Mouse (Mus musculus): ENCODE results near the gene Mecp2. TPM values are rescaled to one million over a fixed set of nuclear protein-coding genes. Genes with fewer than 3 reads are reported as not detected.
"Not testable (repeated sequence)": the region's sequence is repeated elsewhere in the genome, so short reads cannot be mapped to it uniquely, and the experiment has no call there.

Mecp2 gene
- polyA plus RNA-seq (2016; fragmentation: Nextera tagmentation; extraction: Ambion mirVana), result 12.4 and 15.7 TPM in 2 replicates

DNA sequence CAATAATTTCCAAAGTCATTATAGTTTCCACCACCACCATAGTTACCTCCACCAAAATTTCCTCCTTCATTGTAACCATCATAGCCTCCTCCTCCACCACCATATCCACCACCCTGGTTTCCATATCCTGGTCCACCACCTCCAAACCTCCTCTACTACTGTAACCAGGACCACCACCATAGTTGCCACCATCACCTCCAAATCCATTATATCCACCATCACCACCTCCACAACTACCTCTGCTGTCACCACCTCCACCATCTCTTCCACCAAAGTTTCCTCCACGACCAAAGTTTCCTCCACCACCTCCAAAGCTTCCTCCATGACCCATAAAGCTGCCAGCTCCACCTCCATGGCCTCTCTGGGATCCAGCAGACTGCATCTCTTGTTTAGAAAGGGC is at the start of gene Mecp2:
TSS of gene Mecp2 (minus strand) at position 101 of the 400 bp plus-strand sequence.
- not testable (repeated sequence) for H3K9me3 ChIP-seq; H3K27ac ChIP-seq (replicated peaks); H3K36me3 ChIP-seq (replicated peaks); H3K4me3 ChIP-seq; DNase-seq (ENCODE audit: low spot score); H3K4me1 ChIP-seq
- 27% methylated on average over 1 of the region's 1 CpGs for WGBS
- peaks cover 15% of the 10 kb centered on the region; the same call in 1 of the 2 replicates for H3K27me3 ChIP-seq (replicated peaks; ENCODE audit: low read depth, poor library complexity, severe bottlenecking)

DNA sequence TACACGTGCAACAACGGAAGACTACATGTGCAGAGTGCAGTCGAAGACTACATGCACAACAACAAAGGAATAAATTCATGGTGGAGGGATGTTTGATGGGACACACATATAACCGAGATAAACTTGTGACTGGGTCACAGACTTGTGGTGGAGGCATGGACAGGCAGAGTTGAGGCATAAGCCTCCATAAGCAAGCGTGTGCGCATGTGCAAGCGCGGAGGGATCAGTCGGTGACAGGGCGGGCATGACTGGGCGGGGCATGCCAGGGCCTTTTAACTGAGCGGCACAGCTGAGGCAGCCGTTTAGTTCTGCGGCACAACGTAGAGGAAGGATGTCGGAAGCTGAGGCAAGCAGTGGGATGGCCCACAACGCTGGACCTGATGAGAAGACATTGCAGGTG is 41.8 kb upstream of the Mecp2 start, which contains the start of gene Tktl1:
TSS of gene Tktl1 (plus strand) at position 301 of the 400 bp plus-strand sequence.
- no peak for DNase-seq (ENCODE audit: low spot score)
- Histone ChIP-seq H3K4me1 (no peaks in the 10 kb centered on the region), H3K9me3 (no peaks in the 10 kb centered on the region), H3K27me3 (replicated peaks; ENCODE audit: low read depth, poor library complexity, severe bottlenecking) (no peaks in the 10 kb centered on the region), H3K27ac (replicated peaks) (no peak within 1 kb of the TSS), H3K36me3 (replicated peaks) (no peaks in the 10 kb centered on the region), H3K4me3 (no peak within 1 kb of the TSS)
- WGBS, result 91% methylated on average over 17 of the region's 17 CpGs

DNA sequence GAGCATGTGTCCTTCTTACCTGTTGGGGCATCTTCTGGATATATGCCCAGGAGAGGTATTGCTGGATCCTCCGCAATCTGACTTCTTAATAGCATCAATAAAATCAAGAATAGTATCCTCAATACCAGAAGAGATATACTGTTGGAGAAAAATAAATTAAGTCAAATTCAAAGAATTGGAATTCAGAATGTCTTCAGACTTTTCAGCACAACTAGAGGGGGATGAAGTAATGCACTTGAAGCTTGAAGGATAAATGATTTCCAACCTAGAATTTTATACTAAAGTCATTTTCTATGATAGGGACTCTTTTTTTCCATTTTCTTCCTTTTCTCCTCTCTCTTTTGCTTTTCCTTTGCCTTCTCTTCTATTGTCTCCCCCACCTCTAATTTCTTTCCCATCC is 32.6 kb upstream of the Mecp2 start, which contains the start of gene Tex28:
TSS of gene Tex28 (minus strand) at position 101 of the 400 bp plus-strand sequence.
- no peaks in the 10 kb centered on the region for H3K4me1 ChIP-seq
- no peak within 1 kb of the TSS for H3K4me3 ChIP-seq
- H3K27ac ChIP-seq (replicated peaks), result no peak within 1 kb of the TSS
- no peaks in the 10 kb centered on the region for H3K27me3 ChIP-seq (replicated peaks; ENCODE audit: low read depth, poor library complexity, severe bottlenecking)
- DNase-seq (ENCODE audit: low spot score), result no peak
- 91% methylated on average over 1 of the region's 1 CpGs for whole genome bisulfite sequencing
- no peaks in the 10 kb centered on the region for H3K9me3 ChIP-seq
- no peaks in the 10 kb centered on the region for H3K36me3 ChIP-seq (replicated peaks)

DNA sequence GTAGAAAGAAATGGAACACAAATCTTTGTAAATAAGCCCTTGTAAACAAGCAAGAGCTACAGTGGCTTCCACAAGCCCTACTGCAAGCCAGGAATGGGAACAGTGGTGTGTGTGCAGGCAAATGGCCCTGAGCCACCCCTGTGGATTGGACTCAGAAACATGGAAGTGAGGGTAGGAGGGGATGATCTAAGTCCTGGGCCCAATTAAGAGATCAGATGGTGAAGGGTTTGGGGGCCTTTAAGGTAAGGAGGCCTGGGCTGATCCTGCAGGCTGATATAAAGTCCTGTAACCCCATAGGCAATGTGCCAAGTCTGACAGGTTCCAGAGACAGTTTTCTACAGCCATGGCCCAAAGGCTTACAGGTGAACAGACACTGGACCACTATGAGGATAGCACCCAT is 8.0 kb downstream of the Mecp2 start, which contains the start of gene Opn1mw:
TSS of gene Opn1mw (plus strand) at position 301 of the 400 bp plus-strand sequence.
- Histone ChIP-seq H3K27ac (replicated peaks) (no peak within 1 kb of the TSS), H3K4me3 (no peak within 1 kb of the TSS), H3K27me3 (replicated peaks; ENCODE audit: low read depth, poor library complexity, severe bottlenecking) (peaks cover 31% of the 10 kb centered on the region; the same call in 1 of the 2 replicates), H3K9me3 (no peaks in the 10 kb centered on the region), H3K36me3 (replicated peaks) (no peaks in the 10 kb centered on the region), H3K4me1 (no peaks in the 10 kb centered on the region)
- DNase-seq (ENCODE audit: low spot score), result no peak

DNA sequence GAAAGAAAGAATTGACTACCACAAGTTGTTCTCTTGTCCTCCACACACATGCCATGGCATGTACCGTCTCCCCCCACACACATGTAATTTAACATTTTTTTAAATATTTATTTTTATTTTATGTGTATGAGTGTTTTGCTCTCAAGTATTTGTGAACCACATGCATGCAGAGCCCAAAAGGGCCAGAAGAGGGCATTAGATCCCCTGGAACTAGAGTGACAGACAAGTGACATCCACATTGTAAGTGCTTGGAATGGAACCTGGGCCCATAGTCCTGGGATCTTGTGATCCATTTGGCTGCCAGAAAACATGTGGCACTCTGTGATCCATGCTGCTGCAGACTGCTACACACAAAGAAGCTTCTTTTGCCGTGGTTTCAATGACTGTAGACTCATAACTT is 10.2 kb downstream of the Mecp2 start:
- Histone ChIP-seq H3K27me3 (replicated peaks; ENCODE audit: low read depth, poor library complexity, severe bottlenecking) (peaks cover 32% of the 10 kb centered on the region), H3K4me1 (no peaks in the 10 kb centered on the region), H3K27ac (replicated peaks) (no peak overlapping the region), H3K36me3 (replicated peaks) (no peaks in the 10 kb centered on the region), H3K9me3 (no peaks in the 10 kb centered on the region), H3K4me3 (no peak overlapping the region)
- no peak for DNase-seq (ENCODE audit: low spot score)
- WGBS, result 61% methylated on average over 2 of the region's 2 CpGs

DNA sequence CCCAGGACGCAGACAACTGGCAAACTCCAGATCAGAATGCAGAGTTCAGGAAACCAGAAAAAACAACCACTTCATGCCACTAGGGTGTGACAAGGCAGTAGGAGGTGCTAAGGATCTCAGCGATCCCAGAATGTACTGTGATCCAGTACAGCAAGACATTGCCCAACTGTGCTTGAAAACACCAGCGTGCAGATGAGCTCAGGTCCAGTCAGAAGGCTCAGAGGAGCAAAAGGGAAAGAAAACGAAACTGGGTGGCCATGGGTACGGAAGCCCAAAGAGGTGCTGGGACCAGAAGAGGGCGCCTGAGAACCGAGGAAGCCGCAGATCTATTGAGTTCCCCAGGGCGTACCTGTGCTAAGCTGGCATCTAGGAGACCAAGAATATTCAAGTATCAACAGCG is 19.7 kb downstream of the Mecp2 start:
- H3K4me3 ChIP-seq, result peak overlapping the region; percentile 29; the same call in 1 of the 2 replicates
- H3K36me3 ChIP-seq (replicated peaks), result no peaks in the 10 kb centered on the region
- H3K4me1 ChIP-seq, result no peaks in the 10 kb centered on the region
- no peaks in the 10 kb centered on the region for H3K9me3 ChIP-seq
- H3K27ac ChIP-seq (replicated peaks), result no peak overlapping the region
- 25% methylated on average over 10 of the region's 10 CpGs for WGBS
- DNase-seq (ENCODE audit: low spot score), result peak; percentile 33
- H3K27me3 ChIP-seq (replicated peaks; ENCODE audit: low read depth, poor library complexity, severe bottlenecking), result peaks cover under 1% of the 10 kb centered on the region; the same call in 1 of the 2 replicates

DNA sequence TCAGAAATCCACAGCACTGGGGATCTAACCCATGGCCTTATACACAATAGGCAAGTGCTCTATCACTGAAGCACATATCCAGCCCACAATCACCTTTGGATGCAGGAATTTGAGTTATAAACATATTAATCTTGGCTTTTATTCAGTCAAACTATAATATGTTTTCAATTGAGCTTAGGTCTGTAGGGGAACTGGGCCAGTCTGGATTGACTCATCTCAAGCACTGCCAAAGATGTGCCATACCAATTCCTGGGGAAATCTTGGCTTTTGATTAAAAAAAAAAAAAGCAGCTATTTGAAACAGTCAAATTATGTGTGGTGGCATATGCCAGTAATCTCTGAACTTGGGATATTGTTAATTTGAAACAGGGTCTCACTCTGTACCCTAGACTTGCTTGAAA is 21.1 kb downstream of the Mecp2 start:
- Histone ChIP-seq H3K27ac (replicated peaks) (no peak overlapping the region), H3K27me3 (replicated peaks; ENCODE audit: low read depth, poor library complexity, severe bottlenecking) (no peaks in the 10 kb centered on the region), H3K36me3 (replicated peaks) (no peaks in the 10 kb centered on the region), H3K4me3 (no peak overlapping the region), H3K9me3 (no peaks in the 10 kb centered on the region), H3K4me1 (no peaks in the 10 kb centered on the region)
- DNase-seq (ENCODE audit: low spot score), result no peak

DNA sequence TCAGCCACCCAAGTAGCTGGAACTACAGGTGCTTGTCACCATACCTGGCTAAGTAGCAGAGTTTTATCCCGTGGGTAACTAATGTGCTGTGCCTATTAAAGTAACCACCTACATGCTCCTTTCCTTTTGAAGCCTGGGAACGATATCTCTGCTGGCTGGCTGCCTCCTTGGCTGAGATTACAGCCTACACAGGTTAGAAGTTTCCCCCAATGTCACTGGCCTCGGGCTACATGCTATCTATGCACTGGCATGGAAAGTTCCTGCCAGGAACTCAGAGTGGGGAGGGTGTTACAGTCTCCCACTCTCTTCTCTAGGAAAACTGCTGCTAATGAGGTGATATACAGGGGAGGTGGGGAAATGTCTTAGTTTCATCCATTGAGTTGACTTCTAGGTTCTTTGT is 26.4 kb downstream of the Mecp2 start:
- H3K9me3 ChIP-seq, result no peaks in the 10 kb centered on the region
- 54% methylated on average over 3 of the region's 3 CpGs for WGBS

DNA sequence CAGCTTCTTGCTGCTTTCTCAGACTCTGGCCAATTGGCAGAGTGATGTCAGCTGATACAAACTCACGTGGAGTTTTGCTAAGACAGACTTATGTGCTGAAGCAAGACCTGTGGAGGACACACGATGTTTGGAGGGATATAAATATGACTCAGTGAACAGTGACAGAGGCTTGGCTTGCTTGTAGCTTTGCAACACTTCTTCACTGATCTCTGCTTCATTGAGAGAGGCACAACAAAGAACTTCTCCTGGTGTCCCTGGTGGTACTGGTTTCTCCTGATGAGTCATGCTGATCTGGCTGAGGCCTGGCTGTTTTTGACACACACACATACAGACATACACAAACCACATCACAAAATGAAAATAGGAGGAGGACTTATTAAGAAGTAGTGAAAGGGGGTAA is 29.2 kb downstream of the Mecp2 start:
- Histone ChIP-seq H3K9me3 (no peaks in the 10 kb centered on the region), H3K27me3 (replicated peaks; ENCODE audit: low read depth, poor library complexity, severe bottlenecking) (no peaks in the 10 kb centered on the region), H3K27ac (replicated peaks) (no peak overlapping the region), H3K36me3 (replicated peaks) (no peaks in the 10 kb centered on the region), H3K4me1 (no peaks in the 10 kb centered on the region), H3K4me3 (no peak overlapping the region)
- WGBS, result 58% methylated on average over 2 of the region's 2 CpGs
- no peak for DNase-seq (ENCODE audit: low spot score)

More for the DNA sequence above, 26.4 kb downstream of the Mecp2 start:
- Histone ChIP-seq H3K27ac (replicated peaks) (no peak overlapping the region), H3K27me3 (replicated peaks; ENCODE audit: low read depth, poor library complexity, severe bottlenecking) (no peaks in the 10 kb centered on the region), H3K36me3 (replicated peaks) (no peaks in the 10 kb centered on the region), H3K4me1 (no peaks in the 10 kb centered on the region), H3K4me3 (no peak overlapping the region)
- DNase-seq (ENCODE audit: low spot score), result no peak

DNA sequence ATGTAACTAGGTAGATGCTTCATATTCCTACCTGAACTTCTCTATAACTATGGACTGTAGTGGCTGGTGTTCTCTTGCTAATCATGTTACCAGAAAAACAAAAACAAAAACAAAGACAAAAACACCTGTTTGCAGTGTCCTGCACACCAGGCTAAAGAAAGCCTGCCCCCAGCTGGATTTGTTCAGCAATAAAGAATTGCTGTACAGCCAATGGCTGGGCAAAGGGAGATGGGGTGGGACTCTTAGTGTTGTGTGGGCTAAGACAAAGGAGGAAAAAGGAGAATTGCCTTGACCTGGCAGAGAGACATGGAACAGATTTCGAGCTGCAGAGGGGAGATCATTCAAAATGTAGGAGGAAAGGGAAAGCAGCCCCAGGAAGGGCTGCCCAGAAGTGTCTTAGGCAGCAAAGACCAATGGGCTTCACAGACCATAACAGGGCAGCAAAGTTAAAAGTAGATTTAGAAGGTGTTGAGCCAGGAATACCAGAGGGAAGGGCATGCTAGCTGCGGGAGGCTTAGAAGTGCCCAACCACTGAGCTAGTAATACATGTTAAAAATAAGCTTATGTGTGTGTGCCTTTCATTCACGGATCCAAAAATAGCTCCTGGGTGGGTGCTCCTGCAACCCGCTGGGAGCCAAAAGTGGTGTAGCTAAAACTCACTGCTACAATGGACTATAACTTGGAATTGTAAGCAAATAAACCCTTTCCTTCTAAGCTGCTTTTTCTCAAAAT is 31.5 kb downstream of the Mecp2 start:
- Histone ChIP-seq H3K36me3 (replicated peaks) (no peaks in the 10 kb centered on the region), H3K4me1 (no peaks in the 10 kb centered on the region), H3K27ac (replicated peaks) (no peak overlapping the region), H3K9me3 (no peaks in the 10 kb centered on the region), H3K4me3 (no peak overlapping the region), H3K27me3 (replicated peaks; ENCODE audit: low read depth, poor library complexity, severe bottlenecking) (peaks cover 5% of the 10 kb centered on the region; the same call in 1 of the 2 replicates)
- 81% methylated on average over 4 of the region's 4 CpGs for WGBS
- no peak for DNase-seq (ENCODE audit: low spot score)

DNA sequence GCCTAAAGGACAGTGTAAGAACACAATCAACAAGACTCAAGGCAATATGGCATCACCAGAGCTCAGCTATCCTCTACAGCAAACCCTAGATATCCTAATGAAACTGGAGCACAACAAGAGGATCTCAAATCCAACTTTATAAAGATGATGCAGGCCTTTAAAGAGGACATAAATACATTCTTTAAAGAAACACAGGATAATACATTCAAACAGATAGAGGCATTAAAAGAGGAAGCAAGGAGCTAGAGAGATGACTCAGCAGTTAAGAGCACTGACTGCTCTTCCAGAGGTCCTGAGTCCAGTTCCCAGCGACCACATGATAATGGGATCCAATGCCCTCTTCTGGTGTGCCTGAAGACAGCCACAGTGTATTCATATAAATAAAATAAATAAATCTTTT is 40.0 kb downstream of the Mecp2 start:
- Histone ChIP-seq H3K27ac (replicated peaks) (no peak overlapping the region), H3K4me1 (no peaks in the 10 kb centered on the region), H3K36me3 (replicated peaks) (no peaks in the 10 kb centered on the region), H3K9me3 (no peaks in the 10 kb centered on the region), H3K27me3 (replicated peaks; ENCODE audit: low read depth, poor library complexity, severe bottlenecking) (peaks cover 5% of the 10 kb centered on the region; the same call in 1 of the 2 replicates), H3K4me3 (no peak overlapping the region)
- DNase-seq (ENCODE audit: low spot score), result no peak
- WGBS, result 69% methylated on average over 1 of the region's 1 CpGs

DNA sequence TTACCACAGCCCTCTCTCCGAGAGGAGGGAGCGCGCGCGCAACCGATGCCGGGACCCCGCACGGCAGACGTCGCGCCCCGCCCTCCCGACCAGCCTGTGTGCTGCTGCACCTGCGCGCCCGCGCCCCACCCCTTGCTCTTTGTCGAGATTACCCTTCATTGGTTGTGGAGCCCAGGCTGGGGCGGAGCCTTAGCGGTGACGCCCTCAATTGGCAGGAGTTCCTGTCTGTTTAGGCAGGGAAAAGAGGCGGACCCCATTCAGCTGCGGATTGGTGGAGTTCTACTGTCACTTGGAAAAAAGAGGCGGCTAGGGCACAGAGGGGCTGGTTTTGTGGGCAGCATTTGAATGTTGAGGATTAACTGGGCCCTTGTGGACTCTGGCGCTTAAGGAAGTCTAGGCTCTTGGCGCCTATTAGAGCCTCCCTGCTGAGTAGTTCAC is 49.5 kb downstream of the Mecp2 start:
- Histone ChIP-seq H3K4me3 (peak overlapping the region; percentile 72), H3K4me1 (peaks cover 8% of the 10 kb centered on the region; the same call in 1 of the 2 replicates), H3K27me3 (replicated peaks; ENCODE audit: low read depth, poor library complexity, severe bottlenecking) (peaks cover 15% of the 10 kb centered on the region), H3K9me3 (no peaks in the 10 kb centered on the region), H3K36me3 (replicated peaks) (no peaks in the 10 kb centered on the region), H3K27ac (replicated peaks) (peak overlapping the region; percentile 96)
- peak; percentile 97 for DNase-seq (ENCODE audit: low spot score)
- WGBS, result 8% methylated on average over 27 of the region's 27 CpGs

DNA sequence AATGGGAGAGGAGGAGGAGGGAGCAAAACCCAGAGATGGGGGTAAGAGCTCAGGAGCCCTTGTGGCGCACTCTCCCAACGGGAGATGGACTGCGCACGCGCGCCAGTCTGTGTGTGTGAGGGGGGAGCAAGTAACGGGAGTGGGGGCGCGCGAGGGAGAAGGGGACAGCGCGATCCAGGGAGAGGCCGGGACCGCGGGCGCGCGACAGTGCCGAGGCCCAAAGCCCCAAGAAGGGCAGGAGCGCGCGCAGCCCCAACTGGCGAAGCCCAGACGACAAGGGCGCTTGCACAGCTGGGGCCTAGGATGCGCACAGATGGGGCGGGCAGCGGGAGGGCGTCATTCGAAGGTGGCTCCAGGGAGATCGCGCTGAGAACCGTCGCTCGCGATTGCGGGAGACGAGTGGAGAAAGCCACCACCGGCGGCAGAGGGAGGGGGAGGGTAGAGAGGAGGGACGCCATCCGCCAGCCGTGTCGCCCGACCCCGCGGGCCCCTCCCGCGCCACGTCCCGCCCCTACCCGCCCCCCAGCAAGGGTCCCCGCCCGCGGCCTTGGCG is 50.1 kb downstream of the Mecp2 start:
- DNase-seq (ENCODE audit: low spot score), result peak; percentile 90
- peaks cover 8% of the 10 kb centered on the region; the same call in 1 of the 2 replicates for H3K4me1 ChIP-seq
- peak overlapping the region; percentile 96 for H3K27ac ChIP-seq (replicated peaks)
- peak overlapping the region; percentile 72 for H3K4me3 ChIP-seq
- peaks cover 15% of the 10 kb centered on the region for H3K27me3 ChIP-seq (replicated peaks; ENCODE audit: low read depth, poor library complexity, severe bottlenecking)
- H3K36me3 ChIP-seq (replicated peaks), result no peaks in the 10 kb centered on the region
- WGBS, result 17% methylated on average over 47 of the region's 56 CpGs
- no peaks in the 10 kb centered on the region for H3K9me3 ChIP-seq

Measured in embryonic facial prominence, embryonic 10.5 days (tissue).